Mouse (Mus musculus) monocyte, adult 5-6 weeks (primary cell): ENCODE data around the gene Fbxw2. TPM values are rescaled to one million over a fixed set of nuclear protein-coding genes. Genes with fewer than 3 reads are reported as not detected.
A peak's percentile ranks its signal among the peaks of the same experiment; 100 is the strongest.
"Not testable (repeated sequence)": the region's sequence is repeated elsewhere in the genome, so short reads cannot be mapped to it uniquely, and the experiment has no call there.

Experiments
- ATAC-seq: fragments of 153-309, 156-312 bp; replicated peaks from 2 replicates; pipeline ENCODE4 v1.8.0; 2017; ENCODE audit warnings: mild to moderate bottlenecking; ENCODE audit not compliant: low TSS enrichment, insufficient number of reproducible peaks, severe bottlenecking, poor library complexity, low FRiP score
- total RNA-seq: library from RNA; stranded (forward); fragments of 200-1000, 200-491, 200-594 nt; gene quantifications from 3 replicates; pipeline ENCODE4 v1.2.3, GENCODE M21; 2017

The Fbxw2 gene
- total RNA-seq, 1 experiment from 2014 or later = 118 TPM

DNA sequence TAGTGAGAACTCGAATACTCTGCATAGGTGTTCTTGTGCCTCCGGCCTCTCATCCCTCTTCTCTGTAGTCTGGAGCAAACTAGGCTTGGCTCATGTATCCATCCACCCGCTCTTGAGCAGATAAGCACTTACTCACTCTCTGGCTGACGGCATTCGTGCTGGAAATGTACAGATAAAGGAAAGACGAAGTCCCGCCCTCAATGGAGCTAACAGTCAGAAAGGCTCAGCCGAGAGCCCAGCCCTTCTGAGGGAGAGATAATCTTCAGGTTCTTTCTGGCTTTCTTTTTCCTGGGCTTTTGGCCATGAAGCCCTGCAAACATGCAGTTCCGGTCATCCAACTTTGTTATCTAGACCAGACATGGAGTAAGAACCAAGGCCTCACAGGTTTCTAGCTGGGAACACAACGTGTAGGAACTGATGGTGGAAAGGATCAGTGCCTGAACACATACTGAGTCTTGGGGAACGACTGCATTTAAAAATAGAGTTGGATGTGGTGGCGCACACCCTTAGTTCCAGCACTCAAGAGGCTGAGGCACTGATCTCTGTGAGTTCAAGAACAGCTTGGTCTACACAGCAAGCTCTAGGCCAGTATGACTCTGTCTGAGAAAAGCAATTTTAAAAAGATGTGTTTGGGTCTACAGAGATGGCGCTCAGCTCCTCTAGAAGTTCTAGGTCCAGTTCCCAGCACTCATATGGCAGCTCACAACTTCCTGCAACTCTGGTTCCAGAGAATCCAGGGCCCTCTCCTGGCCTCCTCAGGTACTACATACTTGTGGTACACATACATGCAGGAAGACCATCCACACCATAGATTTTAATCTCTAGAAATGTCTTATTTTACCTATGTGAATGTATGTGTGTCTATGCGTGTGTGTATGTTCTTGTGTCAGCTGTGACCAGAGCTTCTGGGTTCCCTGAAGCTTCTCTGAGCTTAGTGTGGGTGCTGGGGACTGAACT is 42.8 kb downstream of the Fbxw2 start:
- ATAC-seq = no peak

DNA sequence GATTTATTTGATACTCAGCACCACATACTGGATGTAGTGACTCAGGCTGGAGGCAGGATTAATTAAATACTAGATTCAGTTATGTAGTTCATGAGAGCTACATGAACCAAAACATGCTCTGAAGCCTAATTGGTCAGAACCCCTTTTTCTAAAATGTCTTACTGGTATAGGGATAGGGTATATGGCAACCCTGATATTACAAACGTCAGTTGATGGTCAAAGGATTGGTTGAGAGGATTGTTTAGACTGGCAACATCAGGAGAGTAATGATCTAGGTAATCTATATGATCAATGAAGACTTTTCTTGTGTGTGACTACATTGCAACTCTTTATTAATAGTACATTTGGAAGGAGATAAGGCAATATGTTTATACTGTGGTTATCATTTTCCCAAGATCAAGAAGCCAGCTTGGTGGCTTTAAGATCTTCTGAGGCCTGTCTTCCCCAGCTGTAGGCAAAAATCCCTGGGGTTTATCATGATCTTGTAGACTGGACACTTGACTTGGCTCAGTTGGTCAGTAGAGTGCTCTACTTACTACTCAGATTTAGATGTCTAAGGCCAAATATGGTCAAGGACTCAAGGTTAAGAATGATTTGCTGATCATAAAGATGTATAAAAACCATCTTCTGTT is 48.8 kb downstream of the Fbxw2 start:
- ATAC-seq = no peak

DNA sequence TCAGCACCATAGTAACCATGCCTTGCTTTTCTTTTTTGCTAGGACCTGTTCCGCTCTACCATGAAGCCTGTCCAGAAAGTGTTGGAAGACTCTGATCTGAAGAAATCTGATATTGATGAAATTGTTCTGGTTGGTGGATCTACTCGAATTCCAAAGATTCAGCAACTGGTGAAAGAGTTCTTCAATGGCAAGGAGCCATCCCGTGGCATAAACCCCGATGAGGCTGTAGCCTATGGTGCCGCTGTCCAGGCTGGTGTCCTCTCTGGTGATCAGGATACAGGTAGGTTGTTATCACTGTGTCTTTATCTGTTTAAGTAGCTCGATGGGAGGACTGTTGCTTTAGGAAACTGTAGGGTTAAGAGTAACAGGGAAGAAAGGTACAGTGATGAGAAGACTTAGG is 51.6 kb downstream of the Fbxw2 start:
- ATAC-seq = no peak

DNA sequence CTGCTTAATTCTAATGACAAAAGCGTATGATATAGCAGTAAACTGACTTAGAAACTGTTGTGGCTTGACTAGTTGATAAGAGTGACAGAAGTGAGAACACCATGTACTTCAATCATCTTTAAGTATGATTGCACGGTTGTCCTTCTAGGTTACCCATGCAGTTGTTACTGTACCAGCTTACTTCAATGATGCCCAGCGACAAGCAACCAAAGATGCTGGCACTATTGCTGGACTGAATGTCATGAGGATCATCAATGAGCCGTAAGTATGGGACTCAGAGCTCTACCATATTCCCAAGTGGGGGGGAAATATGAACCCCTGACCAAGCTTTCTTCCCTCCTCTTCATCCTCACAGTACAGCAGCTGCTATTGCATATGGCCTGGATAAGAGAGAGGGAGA is 52.4 kb downstream of the Fbxw2 start:
- ATAC-seq = no peak

DNA sequence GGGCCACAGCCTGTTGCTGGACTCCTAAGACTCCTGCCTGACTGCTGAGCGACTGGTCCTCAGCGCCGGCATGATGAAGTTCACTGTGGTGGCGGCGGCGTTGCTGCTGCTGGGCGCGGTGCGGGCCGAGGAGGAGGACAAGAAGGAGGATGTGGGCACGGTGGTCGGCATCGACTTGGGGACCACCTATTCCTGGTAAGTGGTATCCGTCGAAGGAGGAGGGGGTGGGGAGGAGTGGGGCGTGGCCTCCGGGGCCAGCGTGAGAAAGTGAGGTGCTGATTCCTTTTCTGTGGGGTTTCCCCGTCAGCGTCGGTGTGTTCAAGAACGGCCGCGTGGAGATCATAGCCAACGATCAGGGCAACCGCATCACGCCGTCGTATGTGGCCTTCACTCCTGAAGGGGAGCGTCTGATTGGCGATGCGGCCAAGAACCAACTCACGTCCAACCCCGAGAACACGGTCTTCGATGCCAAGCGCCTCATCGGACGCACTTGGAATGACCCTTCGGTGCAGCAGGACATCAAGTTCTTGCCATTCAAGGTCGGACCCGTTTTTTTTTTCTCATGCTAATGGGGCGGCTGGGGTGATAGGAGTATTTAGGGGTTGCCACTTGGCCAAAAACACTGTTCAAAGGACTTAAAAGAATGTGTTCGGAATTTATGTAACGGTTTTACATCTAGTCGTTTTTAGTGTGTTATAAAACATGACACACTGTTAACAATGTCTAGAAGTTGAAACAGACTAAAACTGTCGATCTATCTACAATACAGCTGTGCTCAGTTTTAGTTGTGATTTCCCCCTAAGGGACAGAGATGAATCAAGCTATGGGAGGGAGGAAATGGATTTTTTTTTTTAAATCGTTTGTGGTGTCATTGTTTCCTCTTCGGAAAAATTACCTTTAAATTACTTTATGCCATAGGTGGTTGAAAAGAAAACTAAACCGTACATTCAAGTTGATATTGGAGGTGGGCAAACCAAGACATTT is 53.6 kb downstream of the Fbxw2 start:
- ATAC-seq = peak; percentile 18

DNA sequence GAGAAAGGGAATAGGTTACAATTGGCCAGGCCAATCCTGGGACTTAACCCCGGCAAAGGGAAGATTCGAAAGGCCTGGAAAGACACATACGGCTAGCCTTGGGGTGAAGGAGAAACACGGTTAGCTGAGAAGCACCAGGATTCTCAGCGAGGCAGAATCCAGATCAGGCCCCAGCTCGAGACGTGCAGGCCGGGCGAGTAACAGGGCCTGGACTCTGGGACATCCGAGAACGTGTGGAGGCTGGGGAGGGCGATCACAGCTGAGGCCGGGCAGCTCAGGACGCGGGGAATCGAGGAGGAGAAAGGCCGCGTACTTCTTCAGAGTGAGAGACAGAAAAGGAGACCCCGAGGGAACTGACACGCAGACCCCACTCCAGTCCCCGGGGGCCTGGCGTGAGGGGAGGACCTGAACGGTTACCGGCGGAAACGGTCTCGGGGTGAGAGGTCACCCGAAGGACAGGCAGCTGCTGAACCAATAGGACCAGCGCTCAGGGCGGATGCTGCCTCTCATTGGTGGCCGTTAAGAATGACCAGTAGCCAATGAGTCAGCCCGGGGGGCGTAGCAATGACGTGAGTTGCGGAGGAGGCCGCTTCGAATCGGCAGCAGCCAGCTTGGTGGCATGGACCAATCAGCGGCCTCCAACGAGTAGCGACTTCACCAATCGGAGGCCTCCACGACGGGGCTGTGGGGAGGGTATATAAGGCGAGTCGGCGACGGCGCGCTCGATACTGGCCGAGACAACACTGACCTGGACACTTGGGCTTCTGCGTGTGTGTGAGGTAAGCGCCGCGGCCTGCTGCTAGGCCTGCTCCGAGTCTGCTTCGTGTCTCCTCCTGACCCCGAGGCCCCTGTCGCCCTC is 54.5 kb downstream of the Fbxw2 start, which contains the start of gene Hspa5:
Hspa5 (plus strand) TSS at position 603 of the 859 bp plus-strand sequence.
- ATAC-seq = peak; percentile 97

DNA sequence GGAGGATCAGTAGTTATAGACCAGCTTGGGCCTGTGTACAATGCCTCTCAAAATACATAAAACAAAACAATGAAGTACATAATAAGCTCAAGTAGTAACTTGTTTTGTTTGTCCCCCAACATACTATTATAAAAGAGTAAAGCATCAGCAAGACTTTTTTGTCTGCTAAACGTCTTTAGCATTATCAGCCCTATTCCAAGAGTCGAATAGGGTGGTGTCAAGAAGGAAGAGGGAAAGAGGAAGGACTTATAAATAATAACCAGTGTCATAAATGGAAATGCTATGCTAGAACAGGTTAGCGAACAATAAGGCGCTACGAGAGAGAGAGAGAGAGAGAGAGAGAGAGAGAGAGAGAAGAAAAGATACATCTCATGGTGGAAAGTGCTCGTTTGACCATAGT is 55.2 kb downstream of the Fbxw2 start:
- no peak for ATAC-seq

DNA sequence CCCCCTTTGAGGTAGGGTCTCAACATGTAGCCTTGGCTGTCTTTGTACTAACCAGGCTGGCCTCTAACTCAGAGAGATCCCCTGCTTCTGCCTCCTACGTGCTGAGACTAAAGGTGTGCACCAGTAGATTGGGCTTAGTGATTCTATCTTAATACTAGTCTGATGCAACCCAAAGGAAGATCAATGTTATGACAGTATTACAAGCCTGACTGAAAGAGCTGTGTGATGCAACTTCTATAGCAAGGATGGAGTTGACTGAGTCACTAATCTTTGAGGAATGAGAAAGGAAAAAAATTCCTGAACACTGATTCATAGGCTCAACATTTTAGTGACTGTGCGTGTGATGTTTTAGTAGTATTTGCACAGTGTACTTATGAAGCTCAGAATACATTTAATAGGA is 56.1 kb downstream of the Fbxw2 start:
- ATAC-seq = no peak

DNA sequence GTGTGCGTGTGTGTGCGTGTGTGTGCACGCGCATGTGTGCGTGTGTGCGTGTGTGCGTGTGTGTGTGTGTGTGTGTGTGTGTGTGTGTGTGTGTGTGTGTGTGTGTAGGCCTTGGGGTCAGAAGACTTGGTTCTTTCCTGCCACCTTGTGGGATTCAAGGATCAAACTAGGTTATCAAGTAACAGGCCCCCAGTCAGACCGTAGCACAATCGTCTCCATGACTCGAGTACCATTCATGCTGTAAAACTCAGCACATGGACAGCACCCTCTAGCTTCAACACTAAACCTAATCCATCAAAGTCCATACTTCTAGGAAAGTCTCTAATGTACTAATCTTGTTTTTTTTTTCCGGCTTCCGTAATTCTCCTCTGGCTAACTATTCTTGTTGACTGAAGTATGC is 61.3 kb downstream of the Fbxw2 start:
- no peak for ATAC-seq

DNA sequence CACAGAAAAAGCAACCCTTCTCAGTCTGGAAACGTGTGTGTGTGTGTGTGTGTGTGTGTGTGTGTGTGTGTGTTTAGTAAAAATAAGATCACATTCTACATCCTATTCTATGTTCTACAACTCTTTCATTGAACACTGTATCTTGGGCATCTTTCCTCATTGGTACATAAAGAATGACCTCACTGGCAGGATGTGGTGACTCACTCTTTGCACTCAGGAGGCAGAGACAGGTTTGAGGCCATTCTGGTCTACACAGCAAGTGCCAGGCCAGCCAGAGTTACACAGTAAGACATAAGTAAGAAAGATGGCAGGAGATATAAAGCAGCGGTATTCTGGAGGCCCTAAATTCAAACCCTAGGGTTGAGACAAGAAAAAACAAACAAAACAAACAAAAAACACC is 63.2 kb downstream of the Fbxw2 start:
- ATAC-seq = no peak

DNA sequence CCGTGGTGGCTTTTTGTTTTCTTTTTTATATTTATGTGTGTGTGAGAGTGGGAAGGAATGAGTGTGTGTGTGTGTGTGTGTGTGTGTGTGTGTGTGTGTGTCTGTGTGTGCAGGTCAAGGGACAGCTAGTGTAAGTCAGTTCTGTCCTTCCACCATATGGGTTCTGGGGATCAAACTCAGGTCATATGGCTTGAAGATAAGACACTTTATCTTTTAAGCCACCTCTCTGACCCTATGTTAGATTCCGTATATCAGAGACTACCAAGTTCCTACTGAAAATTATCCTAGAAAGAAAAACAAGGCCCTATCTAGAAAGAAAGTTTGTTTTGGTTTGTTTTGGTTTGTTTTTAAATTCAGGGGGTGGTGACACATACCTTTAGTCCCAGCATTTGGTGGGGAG is 63.9 kb downstream of the Fbxw2 start:
- no peak for ATAC-seq

DNA sequence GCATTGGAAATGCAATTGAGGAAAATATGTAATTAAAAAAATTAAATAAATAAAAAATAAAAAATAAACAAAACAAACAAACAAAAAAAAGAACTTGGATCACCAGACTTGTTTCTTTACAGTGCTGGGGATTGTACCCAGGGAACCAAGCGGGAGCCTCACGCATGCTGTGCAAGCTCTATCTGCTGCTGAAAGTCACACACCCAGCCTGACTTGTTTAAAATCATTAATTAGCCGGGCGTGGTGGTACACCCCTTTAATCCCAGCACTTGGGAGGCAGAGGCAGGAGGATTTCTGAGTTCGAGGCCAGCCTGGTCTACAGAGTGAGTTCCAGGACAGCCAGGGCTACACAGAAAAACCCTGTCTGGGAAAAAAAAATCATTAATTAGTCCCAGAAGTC is 64.8 kb downstream of the Fbxw2 start:
- not testable (repeated sequence) for ATAC-seq

DNA sequence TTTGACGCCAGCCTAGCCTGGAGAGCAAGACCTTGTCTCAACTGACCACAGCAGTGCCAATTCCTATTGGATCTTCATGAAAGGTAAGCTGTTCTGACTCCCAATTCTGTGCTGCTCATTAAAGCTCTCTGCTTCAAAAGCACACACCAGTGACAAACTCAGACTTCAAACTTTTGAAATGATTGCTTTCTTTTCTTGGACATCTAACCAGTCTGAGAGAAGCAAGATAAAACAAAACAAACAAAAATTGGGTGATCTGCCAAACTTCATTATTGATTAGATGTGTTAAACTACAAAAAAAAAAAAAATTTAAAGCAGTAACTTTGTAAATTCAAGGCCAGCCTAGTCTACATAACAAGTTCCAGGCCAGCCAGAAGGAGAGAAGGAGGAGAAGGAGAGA is 68.8 kb downstream of the Fbxw2 start:
- ATAC-seq = no peak

DNA sequence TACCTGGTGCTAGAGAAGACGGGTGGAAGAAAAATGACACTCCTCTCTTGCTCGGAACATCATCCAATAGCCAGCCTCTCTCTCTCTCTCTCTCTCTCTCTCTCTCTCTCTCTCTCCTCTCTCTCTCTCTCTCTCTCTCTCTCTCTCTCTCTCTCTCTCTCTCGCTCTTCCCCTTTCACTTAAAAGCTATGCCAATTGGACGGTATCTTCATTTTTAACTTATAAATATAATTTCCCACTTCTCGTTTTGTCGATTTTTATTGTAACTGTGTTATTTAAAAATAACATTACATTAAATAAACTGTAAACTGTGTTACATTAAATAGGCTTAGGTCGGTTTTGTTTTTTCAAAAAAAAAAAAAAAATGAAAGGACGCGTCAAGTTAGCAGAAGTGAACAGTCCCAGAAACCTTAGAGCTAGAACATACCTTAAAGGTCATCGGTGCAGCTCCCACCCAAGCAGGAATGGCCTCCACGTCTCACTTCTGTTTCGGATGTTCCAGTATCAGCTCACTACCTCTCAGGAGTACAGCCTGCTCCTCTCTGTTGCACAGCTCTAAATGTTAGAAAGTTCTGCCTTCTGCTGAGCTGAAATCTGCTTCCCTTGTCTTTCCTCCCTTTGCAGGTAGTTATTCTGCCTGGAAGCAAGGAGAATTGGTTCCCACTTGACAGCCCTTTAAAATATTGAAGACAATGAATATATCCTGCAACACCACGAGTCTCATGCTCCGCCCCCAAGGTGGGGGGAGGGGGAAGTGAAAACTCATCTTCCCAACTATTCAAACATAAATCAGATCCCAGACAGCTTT is 71.4 kb downstream of the Fbxw2 start, which contains the start of gene Gapvd1:
Gapvd1 (minus strand) TSS at position 682 of the 808 bp plus-strand sequence.
- ATAC-seq = peak; percentile 68
